9 mouse cellular contexts compared by ENCODE assay signal in the genomic region with DNA sequence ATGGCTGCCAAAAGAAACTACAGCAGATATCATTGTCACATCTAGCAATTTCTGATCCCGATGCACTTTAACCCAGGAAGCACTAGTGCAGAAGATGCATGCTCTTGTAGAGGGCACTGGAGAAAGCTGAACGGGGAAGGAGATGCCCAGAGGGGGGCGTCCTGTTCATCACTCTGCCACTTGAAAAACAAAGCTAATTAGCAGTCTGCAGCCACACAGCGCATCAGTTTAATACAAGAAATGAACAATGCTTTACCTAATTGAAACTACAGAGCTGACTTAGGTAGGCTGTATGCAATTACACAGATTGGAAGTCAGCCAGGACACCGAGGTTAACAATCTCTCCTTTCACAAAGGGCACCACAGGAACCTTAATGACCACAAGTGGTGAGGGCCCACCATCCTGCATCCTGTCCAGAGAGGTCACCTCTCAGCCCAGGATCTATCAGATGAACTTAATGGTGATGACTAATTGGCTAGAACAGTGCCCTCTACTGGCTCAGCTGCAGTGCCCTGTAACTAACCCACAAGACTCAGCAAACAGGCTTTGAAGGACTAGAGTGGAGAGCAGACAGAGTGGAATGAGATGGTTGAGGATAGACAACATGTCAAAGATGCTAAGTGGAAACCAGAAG.
A peak's percentile ranks its signal among the peaks of the same experiment; 100 is the strongest.
DNase-seq lines count a peak whose midpoint lies in the region; ATAC-seq and TF ChIP-seq lines count a peak whose summit lies in the region.
"Had no signal": no experiment of that assay in that cellular context is flagged by ENCODE, and none has a peak within 500 bp of the region (broad histone marks: within the 10 kb centered on the region; RNA-seq: fewer than 3 reads in every experiment).

No protein-coding gene starts in this region.

- no peak overlapping the region for H3K4me3 ChIP-seq in liver, postnatal 0 days (ENCODE audit: low read depth, low read length)
- H3K4me3 ChIP-seq in liver, embryonic 12.5 days: no peak overlapping the region
- H3K4me3 ChIP-seq: embryonic facial prominence, embryonic 15.5 days had no signal

- H3K27ac ChIP-seq in liver, postnatal 0 days (ENCODE audit: low read depth): no peak overlapping the region
- no peak overlapping the region for H3K27ac ChIP-seq in liver, embryonic 12.5 days
- H3K27ac ChIP-seq: embryonic facial prominence, embryonic 15.5 days had no signal

- no peaks in the 10 kb centered on the region for H3K27me3 ChIP-seq in liver, postnatal 0 days (ENCODE audit: insufficient read depth, low read length)
- H3K27me3 ChIP-seq in liver, embryonic 12.5 days (replicated peaks): no peaks in the 10 kb centered on the region
- H3K27me3 ChIP-seq: embryonic facial prominence, embryonic 15.5 days had no signal

- no peaks in the 10 kb centered on the region for H3K9me3 ChIP-seq in liver, postnatal 0 days (ENCODE audit: low read length)
- H3K9me3 ChIP-seq in liver, embryonic 12.5 days (replicated peaks): no peaks in the 10 kb centered on the region
- H3K9me3 ChIP-seq: embryonic facial prominence, embryonic 15.5 days had no signal

- no peak overlapping the region for H3K4me2 ChIP-seq in liver, postnatal 0 days (ENCODE audit: low read depth, low read length)
- no peak overlapping the region for H3K4me2 ChIP-seq in liver, embryonic 12.5 days
- H3K4me2 ChIP-seq: embryonic facial prominence, embryonic 15.5 days had no signal

- H3K36me3 ChIP-seq in liver, postnatal 0 days (replicated peaks; ENCODE audit: insufficient read depth, low read length): no peaks in the 10 kb centered on the region
- no peaks in the 10 kb centered on the region for H3K36me3 ChIP-seq in liver, embryonic 12.5 days
- H3K36me3 ChIP-seq: embryonic facial prominence, embryonic 15.5 days had no signal

- 74% methylated on average over 5 of the region's 5 CpGs for WGBS in liver, postnatal 0 days (ENCODE audit: insufficient replicate concordance)
- 72% methylated on average over 5 of the region's 5 CpGs for WGBS in liver, embryonic 12.5 days (ENCODE audit: insufficient replicate concordance)

- TF ChIP-seq CTCF in liver, postnatal 0 days (IDR thresholded peaks at IDR 0.05; ENCODE audit: low read depth): peak; percentile 51

- ATAC-seq in liver, postnatal 0 days: no peak
- ATAC-seq in liver, embryonic 12.5 days: no peak

- no peak for TF ChIP-seq EP300 in liver, postnatal 0 days (IDR thresholded peaks at IDR 0.05; ENCODE audit: low read depth)

- peak; percentile 25 to 31 for DNase-seq in cerebellum, postnatal 10 days
- no peak for DNase-seq in cerebellum, adult 8-10 months
- DNase-seq in liver, postnatal 0 days: no peak
- DNase-seq in NIH3T3 (ENCODE audit: low read depth): peak; percentile 8
- peak; percentile 14 for DNase-seq in naive thymus-derived CD4-positive, alpha-beta T cell, adult 2 months (ENCODE audit: low read depth)
- DNase-seq in thymus, postnatal 25 days: no peak
- DNase-seq in ovary, postnatal 36 days (ENCODE audit: low spot score): no peak

- no peaks in the 10 kb centered on the region for H3K4me1 ChIP-seq in liver, postnatal 0 days (ENCODE audit: insufficient read depth)
- no peaks in the 10 kb centered on the region for H3K4me1 ChIP-seq in liver, embryonic 12.5 days

- H3K9ac ChIP-seq in liver, postnatal 0 days (replicated peaks): no peak overlapping the region
- H3K9ac ChIP-seq in liver, embryonic 12.5 days: no peak overlapping the region
- H3K9ac ChIP-seq: embryonic facial prominence, embryonic 15.5 days had no signal

Comparison
In these comparisons a context has a peak if more than half of its experiments do, and no peak if none do; other contexts are left out.
1. DNase-seq: peak in cerebellum, postnatal 10 days (2 of 2), NIH3T3 (single experiment) and naive thymus-derived CD4-positive, alpha-beta T cell, adult 2 months (single experiment); none in cerebellum, adult 8-10 months (single experiment), liver, postnatal 0 days (single experiment), thymus, postnatal 25 days (single experiment) and ovary, postnatal 36 days (single experiment).